Comparison of ENCODE assay signal across 11 mouse cellular contexts in the genomic region with DNA sequence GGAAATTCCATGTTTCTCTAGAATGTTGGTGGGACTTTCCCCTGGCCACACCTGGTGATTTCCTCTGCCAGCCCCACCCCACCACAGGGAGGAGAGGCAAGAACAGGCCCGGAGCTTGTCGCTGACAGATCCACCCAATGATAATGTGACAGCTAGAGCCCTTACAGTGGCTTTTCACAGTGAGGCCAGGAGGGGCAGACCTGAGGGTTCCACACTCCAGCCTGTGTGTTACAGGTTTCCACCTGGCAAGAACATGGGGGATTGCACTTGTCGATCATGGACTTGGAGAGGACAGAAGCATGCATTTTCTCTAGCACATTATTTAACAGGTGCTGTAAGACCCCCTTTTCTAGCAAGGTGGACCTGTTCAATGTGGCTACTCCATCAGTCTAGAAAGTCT. TPM values are rescaled to one million over a fixed set of nuclear protein-coding genes. Genes with fewer than 3 reads are reported as not detected.
DNase-seq lines count a peak whose midpoint lies in the region; ATAC-seq and TF ChIP-seq lines count a peak whose summit lies in the region.
"Had no signal": no experiment of that assay in that cellular context is flagged by ENCODE, and none has a peak within 500 bp of the region (broad histone marks: within the 10 kb centered on the region; RNA-seq: fewer than 3 reads in every experiment).

No protein-coding gene starts in this region.

- 0 out of 2 replicates have a peak, but pooled peaks have one; percentile 8 for ATAC-seq in liver, postnatal 0 days
- ATAC-seq in liver, embryonic 12.5 days, result no peak
- ATAC-seq in midbrain, embryonic 15.5 days (replicated peaks), result no peak
- ATAC-seq in kidney, embryonic 15.5 days (replicated peaks; ENCODE audit: low FRiP score), result no peak
- ATAC-seq: lung, postnatal 0 days had no signal

- H3K9me3 ChIP-seq in liver, postnatal 0 days (ENCODE audit: low read length), result no peaks in the 10 kb centered on the region
- H3K9me3 ChIP-seq in liver, embryonic 12.5 days (replicated peaks), result no peaks in the 10 kb centered on the region
- no peaks in the 10 kb centered on the region for H3K9me3 ChIP-seq in midbrain, embryonic 15.5 days
- no peaks in the 10 kb centered on the region for H3K9me3 ChIP-seq in kidney, embryonic 15.5 days (replicated peaks)
- H3K9me3 ChIP-seq: heart, embryonic 13.5 days had no signal

- DNase-seq in liver, postnatal 0 days, result no peak
- DNase-seq in ZHBTc4 (ENCODE audit: low read depth, low spot score), result peak; percentile 63
- peak; percentile 75 for DNase-seq in naive thymus-derived CD4-positive, alpha-beta T cell, adult 2 months (ENCODE audit: low read depth)
- peak; percentile 59 for DNase-seq in thymus, postnatal 14 days
- DNase-seq in adrenal gland, postnatal 36 days, result no peak
- DNase-seq: kidney, adult 18-20 months had no signal

- 46% methylated on average over 3 of the region's 3 CpGs for WGBS in liver, postnatal 0 days (ENCODE audit: insufficient replicate concordance)
- 34% methylated on average over 3 of the region's 3 CpGs for WGBS in liver, embryonic 12.5 days (ENCODE audit: insufficient replicate concordance)
- WGBS in midbrain, embryonic 15.5 days, result 67% methylated on average over 3 of the region's 3 CpGs
- 53% methylated on average over 3 of the region's 3 CpGs for WGBS in kidney, embryonic 15.5 days

- TF ChIP-seq EP300 in liver, postnatal 0 days (IDR thresholded peaks at IDR 0.05; ENCODE audit: low read depth), result no peak

- no peak overlapping the region for H3K4me2 ChIP-seq in liver, postnatal 0 days (ENCODE audit: low read depth, low read length)
- no peak overlapping the region for H3K4me2 ChIP-seq in liver, embryonic 12.5 days
- H3K4me2 ChIP-seq in midbrain, embryonic 15.5 days, result no peak overlapping the region
- no peak overlapping the region for H3K4me2 ChIP-seq in kidney, embryonic 15.5 days

- H3K27ac ChIP-seq in liver, postnatal 0 days (ENCODE audit: low read depth), result no peak overlapping the region
- no peak overlapping the region for H3K27ac ChIP-seq in liver, embryonic 12.5 days
- no peak overlapping the region for H3K27ac ChIP-seq in midbrain, embryonic 15.5 days
- H3K27ac ChIP-seq in kidney, embryonic 15.5 days, result no peak overlapping the region

- peak; percentile 16; the same call in 1 of the 2 replicates for TF ChIP-seq CTCF in liver, postnatal 0 days (IDR thresholded peaks at IDR 0.05; ENCODE audit: low read depth)

- H3K27me3 ChIP-seq in liver, postnatal 0 days (ENCODE audit: insufficient read depth, low read length), result no peaks in the 10 kb centered on the region
- no peaks in the 10 kb centered on the region for H3K27me3 ChIP-seq in liver, embryonic 12.5 days (replicated peaks)
- no peaks in the 10 kb centered on the region for H3K27me3 ChIP-seq in midbrain, embryonic 15.5 days (replicated peaks)
- H3K27me3 ChIP-seq in kidney, embryonic 15.5 days, result no peaks in the 10 kb centered on the region

- no peak overlapping the region for H3K4me3 ChIP-seq in liver, postnatal 0 days (ENCODE audit: low read depth, low read length)
- no peak overlapping the region for H3K4me3 ChIP-seq in liver, embryonic 12.5 days
- H3K4me3 ChIP-seq in midbrain, embryonic 15.5 days, result no peak overlapping the region
- no peak overlapping the region for H3K4me3 ChIP-seq in kidney, embryonic 15.5 days (replicated peaks)

- H3K4me1 ChIP-seq in liver, postnatal 0 days (ENCODE audit: insufficient read depth), result peaks cover 35% of the 10 kb centered on the region
- H3K4me1 ChIP-seq in liver, embryonic 12.5 days, result peaks cover 22% of the 10 kb centered on the region; the same call in 1 of the 2 replicates
- H3K4me1 ChIP-seq in midbrain, embryonic 15.5 days, result 0 out of 2 replicates have a peak, but pooled peaks cover 6% of the 10 kb centered on the region
- H3K4me1 ChIP-seq in kidney, embryonic 15.5 days, result peaks cover 30% of the 10 kb centered on the region

- no peaks in the 10 kb centered on the region for H3K36me3 ChIP-seq in liver, postnatal 0 days (replicated peaks; ENCODE audit: insufficient read depth, low read length)
- no peaks in the 10 kb centered on the region for H3K36me3 ChIP-seq in liver, embryonic 12.5 days
- H3K36me3 ChIP-seq in midbrain, embryonic 15.5 days (replicated peaks), result no peaks in the 10 kb centered on the region
- no peaks in the 10 kb centered on the region for H3K36me3 ChIP-seq in kidney, embryonic 15.5 days
- H3K36me3 ChIP-seq: heart, embryonic 13.5 days had no signal

- H3K9ac ChIP-seq in liver, postnatal 0 days (replicated peaks), result no peak overlapping the region
- no peak overlapping the region for H3K9ac ChIP-seq in liver, embryonic 12.5 days
- H3K9ac ChIP-seq in midbrain, embryonic 15.5 days, result no peak overlapping the region
- no peak overlapping the region for H3K9ac ChIP-seq in kidney, embryonic 15.5 days

RNA-seq across cellular contexts. Expression of a gene that starts 0.9 kb away (rescaled TPM):
- 3.9 and 4.4 TPM in 2 replicates for polyA plus RNA-seq in liver, postnatal 0 days (2015; fragmentation: Nextera tagmentation; extraction: Ambion mirVana)
- 4.5 and 4.8 TPM in 2 replicates for polyA plus RNA-seq in liver, embryonic 12.5 days (2016; fragmentation: Nextera tagmentation; extraction: Ambion mirVana)
- total RNA-seq in adrenal gland, postnatal 36 days (2021), result 10 to 100 TPM in 1 of 2 experiments, 1 to 10 TPM in 1; 6.6 to 20.5 TPM
- 0.83 and 0.92 TPM in 2 replicates for polyA plus RNA-seq in midbrain, embryonic 15.5 days (2015; fragmentation: Nextera tagmentation; extraction: Ambion mirVana)
- polyA plus RNA-seq in kidney, embryonic 15.5 days (2015; fragmentation: Nextera tagmentation; extraction: Ambion mirVana), result 3.2 and 4.0 TPM in 2 replicates

RNA-seq across cellular contexts. Expression of a gene that starts 35.2 kb away (rescaled TPM):
- polyA plus RNA-seq in liver, postnatal 0 days (2015; fragmentation: Nextera tagmentation; extraction: Ambion mirVana), result 7.7 and 8.0 TPM in 2 replicates
- polyA plus RNA-seq in liver, embryonic 12.5 days (2016; fragmentation: Nextera tagmentation; extraction: Ambion mirVana), result 3.9 and 4.7 TPM in 2 replicates
- total RNA-seq in adrenal gland, postnatal 36 days (2021), result 10 to 100 TPM; 13.4 to 14.1 TPM
- 3.2 and 3.6 TPM in 2 replicates for polyA plus RNA-seq in midbrain, embryonic 15.5 days (2015; fragmentation: Nextera tagmentation; extraction: Ambion mirVana)
- polyA plus RNA-seq in kidney, embryonic 15.5 days (2015; fragmentation: Nextera tagmentation; extraction: Ambion mirVana), result 2.8 and 2.9 TPM in 2 replicates

Comparison
In these comparisons a context has a peak if more than half of its experiments do, and no peak if none do; other contexts are left out.
1. DNase-seq: peak in ZHBTc4 (single experiment), naive thymus-derived CD4-positive, alpha-beta T cell, adult 2 months (single experiment) and thymus, postnatal 14 days (single experiment); none in liver, postnatal 0 days (single experiment) and adrenal gland, postnatal 36 days (0 of 2).